Mouse (Mus musculus) neural tube, embryonic 10.5 days (tissue): ENCODE data around the gene Gm37240.

ENCODE experiments used
- DNase-seq: peaks from one replicate; pipeline ENCODE4 v3.0.0-alpha.2; 2017; ENCODE audit warnings: low spot score; ENCODE audit errors: extremely low spot score

Gene Gm37240

GRCm38 (mm10) chr3:85202726-85203125 lies 684.6 kb downstream of the Gm37240 start:
- DNase-seq: no peak

- DNase-seq: no peak
Observed at GRCm38 (mm10) chr3:85201785-85202184, 685.5 kb downstream of the Gm37240 start.

GRCm38 (mm10) chr3:85198496-85198895 lies 688.8 kb downstream of the Gm37240 start:
- DNase-seq: no peak

GRCm38 (mm10) chr3:85197148-85197547 lies 690.2 kb downstream of the Gm37240 start:
- DNase-seq: no peak

- no peak for DNase-seq
Observed at GRCm38 (mm10) chr3:85196591-85196990, 690.7 kb downstream of the Gm37240 start.

- DNase-seq: no peak
Observed at GRCm38 (mm10) chr3:85195068-85195481, 692.2 kb downstream of the Gm37240 start.

- no peak for DNase-seq
Observed at GRCm38 (mm10) chr3:85189791-85190190, 697.5 kb downstream of the Gm37240 start.

GRCm38 (mm10) chr3:85188364-85188763 lies 699.0 kb downstream of the Gm37240 start:
- DNase-seq: no peak

- DNase-seq: no peak
Observed at GRCm38 (mm10) chr3:85186661-85187076, 700.6 kb downstream of the Gm37240 start.

- peak; percentile 65 for DNase-seq
Observed at GRCm38 (mm10) chr3:85185827-85186226, 701.5 kb downstream of the Gm37240 start.

- no peak for DNase-seq
Observed at GRCm38 (mm10) chr3:85184916-85185315, 702.4 kb downstream of the Gm37240 start.

- no peak for DNase-seq
Observed at GRCm38 (mm10) chr3:85184151-85184550, 703.2 kb downstream of the Gm37240 start.

- DNase-seq: no peak
Observed at GRCm38 (mm10) chr3:85176736-85177135, 710.6 kb downstream of the Gm37240 start.

GRCm38 (mm10) chr3:85174542-85175469 lies 712.5 kb downstream of the Gm37240 start:
- DNase-seq: no peak

- DNase-seq: no peak
Observed at GRCm38 (mm10) chr3:85173441-85174071, 713.8 kb downstream of the Gm37240 start.

GRCm38 (mm10) chr3:85172532-85172931 lies 714.8 kb downstream of the Gm37240 start:
- DNase-seq: no peak

- no peak for DNase-seq
Observed at GRCm38 (mm10) chr3:85172096-85172495, 715.2 kb downstream of the Gm37240 start.

GRCm38 (mm10) chr3:85168816-85169215 lies 718.5 kb downstream of the Gm37240 start:
- DNase-seq: no peak

- no peak for DNase-seq
Observed at GRCm38 (mm10) chr3:85164931-85165330, 722.4 kb downstream of the Gm37240 start.

GRCm38 (mm10) chr3:85163396-85163795 lies 723.9 kb downstream of the Gm37240 start:
- DNase-seq: no peak

- no peak for DNase-seq
Observed at GRCm38 (mm10) chr3:85162430-85162829, 724.9 kb downstream of the Gm37240 start.

GRCm38 (mm10) chr3:85160816-85161215 lies 726.5 kb downstream of the Gm37240 start:
- DNase-seq: no peak
